Mouse (Mus musculus) telencephalon, adult 2 months (tissue): Measurements from ENCODE around the gene Mill1.
"Not testable (repeated sequence)": the region's sequence is repeated elsewhere in the genome, so short reads cannot be mapped to it uniquely, and the experiment has no call there.

ENCODE experiments used
- DNase-seq: peaks from one replicate; pipeline ENCODE4 v3.0.0-alpha.2; 2011; ENCODE audit warnings: low read depth, low spot score

The Mill1 gene

GRCm38 (mm10) chr7:18245047-18245446 lies at the start of gene Mill1:
TSS of gene Mill1 (plus strand) at chr7:18245347.
- no peak for DNase-seq

- peak; percentile 0 for DNase-seq
These were observed 34.2 kb upstream of the Mill1 start for GRCm38 (mm10) chr7:18210938-18211337.

GRCm38 (mm10) chr7:18214699-18215098 lies 30.4 kb upstream of the Mill1 start:
- no peak for DNase-seq

GRCm38 (mm10) chr7:18238561-18238960 lies 6.6 kb upstream of the Mill1 start:
- no peak for DNase-seq

- no peak for DNase-seq
These were observed 3.9 kb upstream of the Mill1 start for GRCm38 (mm10) chr7:18241217-18241616.

- not testable (repeated sequence) for DNase-seq
These were observed 1.1 kb upstream of the Mill1 start for GRCm38 (mm10) chr7:18243959-18244573.

GRCm38 (mm10) chr7:18260219-18260618 lies 15.1 kb downstream of the Mill1 start:
- no peak for DNase-seq

- no peak for DNase-seq
These were observed 19.9 kb downstream of the Mill1 start for GRCm38 (mm10) chr7:18265089-18265488.
